Mouse (Mus musculus) layer of hippocampus, adult 8-10 months (tissue): ENCODE data around the gene Timeless. TPM values are rescaled to one million over a fixed set of nuclear protein-coding genes. Genes with fewer than 3 reads are reported as not detected.
"Not testable (repeated sequence)": the region's sequence is repeated elsewhere in the genome, so short reads cannot be mapped to it uniquely, and the experiment has no call there.

ENCODE experiments used
- DNase-seq, 2 experiments: peaks; one replicate each; pipeline ENCODE4 v3.0.0; 2022; ENCODE audit warnings: low spot score in 2 of 2
- total RNA-seq, 4 experiments: library from RNA; stranded (reverse); gene quantifications; 2 replicates each; pipeline ENCODE4 v1.2.4; 2022

The Timeless gene
- total RNA-seq, 4 experiments from 2014 or later, result 5.7 to 8.0 (median 7.4) TPM

GRCm38 (mm10) chr10:128255925-128256324, 24.1 kb downstream of the Timeless start:
- no peak for DNase-seq

- DNase-seq, result no peak
Observed at GRCm38 (mm10) chr10:128256328-128256727, 24.5 kb downstream of the Timeless start.

GRCm38 (mm10) chr10:128258953-128259352, 27.1 kb downstream of the Timeless start:
- DNase-seq, result no peak

GRCm38 (mm10) chr10:128259946-128260345, 28.1 kb downstream of the Timeless start:
- no peak for DNase-seq

- DNase-seq, result not testable (repeated sequence)
Observed at GRCm38 (mm10) chr10:128260376-128260775, 28.5 kb downstream of the Timeless start.

- DNase-seq, result no peak
Observed at GRCm38 (mm10) chr10:128262300-128262699, 30.4 kb downstream of the Timeless start.

GRCm38 (mm10) chr10:128263393-128264310, 31.8 kb downstream of the Timeless start:
- no peak for DNase-seq

GRCm38 (mm10) chr10:128268371-128268770, 36.5 kb downstream of the Timeless start, which contains the start of gene Apof:
Gene Apof, plus strand, starts transcription at chr10:128268671.
- no peak for DNase-seq

GRCm38 (mm10) chr10:128269206-128269910, 37.5 kb downstream of the Timeless start:
- no peak for DNase-seq

GRCm38 (mm10) chr10:128270287-128270841, 38.5 kb downstream of the Timeless start, which contains the start of gene Stat2:
Gene Stat2, plus strand, starts transcription at chr10:128270559.
- peak; percentile 97 to 98 for DNase-seq

- no peak for DNase-seq
Observed at GRCm38 (mm10) chr10:128270866-128271265, 39.0 kb downstream of the Timeless start.

GRCm38 (mm10) chr10:128271883-128272282, 40.0 kb downstream of the Timeless start:
- DNase-seq, result no peak

GRCm38 (mm10) chr10:128272819-128273439, 41.1 kb downstream of the Timeless start:
- not testable (repeated sequence) for DNase-seq

GRCm38 (mm10) chr10:128275374-128275773, 43.5 kb downstream of the Timeless start:
- not testable (repeated sequence) for DNase-seq

- no peak for DNase-seq
Observed at GRCm38 (mm10) chr10:128278158-128278557, 46.3 kb downstream of the Timeless start.

GRCm38 (mm10) chr10:128280943-128281342, 49.1 kb downstream of the Timeless start:
- DNase-seq, result no peak

GRCm38 (mm10) chr10:128281682-128282081, 49.8 kb downstream of the Timeless start:
- DNase-seq, result no peak

- DNase-seq, result no peak
Observed at GRCm38 (mm10) chr10:128282886-128283450, 51.1 kb downstream of the Timeless start.

- peak in 1 of 2 experiments; percentile 56 for DNase-seq
Observed at GRCm38 (mm10) chr10:128283604-128284579, 52.0 kb downstream of the Timeless start.

- DNase-seq, result not testable (repeated sequence)
Observed at GRCm38 (mm10) chr10:128290594-128290993, 58.7 kb downstream of the Timeless start.
